Mouse (Mus musculus) T-helper 17 cell (primary cell): Measurements from ENCODE around the gene Tex28.
"Not testable (repeated sequence)": the region's sequence is repeated elsewhere in the genome, so short reads cannot be mapped to it uniquely, and the experiment has no call there.

ENCODE experiments used
- in situ Hi-C, 2 experiments: fragments of 300-600 bp; cut with MboI, MseI; formaldehyde crosslinking; loops; 1 replicate in 1 of 2; 2 replicates in 1 of 2; pipeline ENCODE4 v1.15.1; 2025; ENCODE audit warnings: high pct_unique_total_duplicates in 2 of 2

Gene Tex28

GRCm38 (mm10) chrX:74167738-74168137 is at the start of gene Tex28:
TSS of gene Tex28 (minus strand) at chrX:74167838.
- in situ Hi-C loops: no loop called here

GRCm38 (mm10) chrX:74203556-74203955 is 35.9 kb upstream of the Tex28 start:
- in situ Hi-C loops: no loop called here

GRCm38 (mm10) chrX:74176959-74177358 is 9.3 kb upstream of the Tex28 start, which contains the start of gene Tktl1:
TSS of gene Tktl1 (plus strand) at chrX:74177259.
- in situ Hi-C loops: no loop called here

- in situ Hi-C loops: not testable (repeated sequence)
Measured at GRCm38 (mm10) chrX:74135263-74135662, 32.4 kb downstream of the Tex28 start, which contains the start of gene Mecp2. TSS of gene Mecp2 (minus strand) at chrX:74135363.

- in situ Hi-C loops: no loop called here
Measured at GRCm38 (mm10) chrX:74127164-74127563, 40.5 kb downstream of the Tex28 start, which contains the start of gene Opn1mw. TSS of gene Opn1mw (plus strand) at chrX:74127464.

GRCm38 (mm10) chrX:74124975-74125374 is 42.7 kb downstream of the Tex28 start:
- in situ Hi-C loops: no loop called here

GRCm38 (mm10) chrX:74115511-74115910 is 52.1 kb downstream of the Tex28 start:
- in situ Hi-C loops: loop anchor here in 1 of 2 experiments (5.0 kb wide), 1 partner anchor 297 kb away; no protein-coding TSS in a partner anchor

- in situ Hi-C loops: no loop called here
Measured at GRCm38 (mm10) chrX:74114036-74114435, 53.6 kb downstream of the Tex28 start.

GRCm38 (mm10) chrX:74108747-74109146 is 58.9 kb downstream of the Tex28 start:
- in situ Hi-C loops: no loop called here

- in situ Hi-C loops: no loop called here
Measured at GRCm38 (mm10) chrX:74105916-74106315, 61.7 kb downstream of the Tex28 start.

GRCm38 (mm10) chrX:74103457-74104188 is 64.0 kb downstream of the Tex28 start:
- in situ Hi-C loops: no loop called here
